Mouse (Mus musculus) gastrocnemius, adult 2 months (tissue): ENCODE data around the gene Rpia. TPM values are rescaled to one million over a fixed set of nuclear protein-coding genes. Genes with fewer than 3 reads are reported as not detected.

Source experiments
- DNase-seq: peaks from one replicate; pipeline ENCODE4 v3.0.0; 2022
- H3K27ac ChIP-seq: fragments of 200-600 bp; 2 replicates; pipeline ENCODE4 v1.8.1; 2022; ENCODE audit warnings: mild to moderate bottlenecking
- H3K4me3 ChIP-seq: fragments of 200-600 bp; 2 replicates; pipeline ENCODE4 v1.8.1; 2022; ENCODE audit warnings: mild to moderate bottlenecking, moderate library complexity
- CTCF ChIP-seq: fragments of 200-600 bp; IDR thresholded peaks from 2 replicates; pipeline ENCODE4 v1.8.1; 2022; ENCODE audit warnings: antibody characterized with exemption, mild to moderate bottlenecking, moderate library complexity
- intact Hi-C: fragments of 180-260 bp; cut with DNase I; formaldehyde crosslinking; loops from one replicate; pipeline ENCODE4 v1.15.1; 2025
- total RNA-seq, 2 experiments: library from RNA; stranded (reverse); gene quantifications; 2 replicates each; pipeline ENCODE4 v1.2.3; 2021

Gene Rpia
- total RNA-seq, 2 experiments from 2014 or later, result 17.3 to 18.1 TPM

DNA sequence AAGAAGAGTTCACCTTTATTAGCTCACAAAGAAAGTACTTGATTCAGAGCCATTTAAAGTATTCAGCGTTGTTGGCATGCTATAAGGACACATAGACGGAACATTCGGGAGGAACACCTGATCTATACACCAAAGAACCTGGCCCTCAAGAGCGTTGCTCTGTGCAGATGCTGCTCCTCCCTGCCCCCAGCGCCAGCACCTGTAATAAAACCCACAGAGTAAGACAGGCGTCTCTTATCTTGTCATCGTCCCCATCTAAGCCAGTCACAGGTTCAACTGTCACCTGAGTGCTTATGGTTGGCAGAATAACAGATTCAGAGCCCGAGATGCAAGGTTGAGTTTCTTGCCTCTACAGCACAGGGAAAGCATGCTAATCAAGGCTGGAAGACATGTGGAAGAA is 23.4 kb upstream of the Rpia start:
- Histone ChIP-seq H3K27ac (no peak overlapping the region), H3K4me3 (no peak overlapping the region)
- DNase-seq, result no peak
- TF ChIP-seq CTCF, result no peak
- intact Hi-C loops, result no loop called here

DNA sequence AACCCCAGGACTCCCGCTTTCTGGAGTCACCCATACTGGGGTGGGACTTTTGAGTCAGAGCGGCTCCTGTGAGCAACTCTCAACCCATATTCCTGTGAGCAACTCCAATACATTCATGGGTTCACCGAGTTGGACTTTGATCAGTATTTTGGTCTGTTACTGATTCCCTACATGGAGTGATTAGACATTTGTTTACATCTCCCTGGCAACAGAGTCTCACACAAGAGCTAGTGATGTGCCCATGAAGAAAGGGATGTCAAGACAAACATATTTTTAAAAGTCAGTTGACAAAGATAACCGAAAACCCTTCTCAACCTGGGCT is 22.6 kb upstream of the Rpia start:
- H3K4me3 ChIP-seq, result no peak overlapping the region
- no peak for DNase-seq
- H3K27ac ChIP-seq, result no peak overlapping the region
- no peak for TF ChIP-seq CTCF
- intact Hi-C loops, result loop anchor here (5.0 kb wide), 1 partner anchor 313 kb away; no protein-coding TSS in a partner anchor

DNA sequence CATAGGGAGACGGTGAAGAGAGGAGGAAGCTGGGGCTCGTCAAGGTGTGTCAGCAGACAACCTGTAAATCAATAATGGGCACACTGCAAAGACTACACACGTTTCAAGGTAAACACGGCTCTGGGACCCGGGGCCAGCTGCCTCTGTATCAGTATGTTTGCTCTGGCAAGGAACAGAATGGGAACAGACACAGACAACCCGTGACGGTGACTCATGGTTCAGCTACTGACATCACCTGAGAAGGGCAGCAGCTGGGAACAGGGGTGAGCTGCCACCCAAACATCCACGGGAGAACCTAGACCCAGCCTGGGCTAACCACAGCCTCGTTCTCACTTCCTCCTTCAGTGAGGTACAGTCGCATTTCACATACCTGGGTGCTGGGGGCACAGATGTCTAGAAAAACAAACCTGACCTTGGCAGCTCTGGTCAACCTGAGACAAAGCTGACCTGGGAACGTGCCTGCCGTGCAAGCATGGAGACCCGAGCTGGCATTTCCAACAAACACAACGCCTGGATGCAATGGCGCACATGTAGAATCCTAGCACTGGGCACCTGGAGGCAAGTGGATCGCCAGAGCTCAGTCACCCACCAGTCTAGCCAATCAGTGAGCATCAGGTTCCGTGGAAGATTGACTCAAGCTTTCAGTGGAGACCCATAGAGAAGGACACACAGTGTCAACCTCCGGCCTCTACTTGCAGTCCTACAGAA is 22.0 kb upstream of the Rpia start:
- no peak for DNase-seq
- intact Hi-C loops, result loop anchor here (5.0 kb wide), 1 partner anchor 313 kb away; no protein-coding TSS in a partner anchor
- no peak for TF ChIP-seq CTCF
- Histone ChIP-seq H3K27ac (no peak overlapping the region), H3K4me3 (no peak overlapping the region)

DNA sequence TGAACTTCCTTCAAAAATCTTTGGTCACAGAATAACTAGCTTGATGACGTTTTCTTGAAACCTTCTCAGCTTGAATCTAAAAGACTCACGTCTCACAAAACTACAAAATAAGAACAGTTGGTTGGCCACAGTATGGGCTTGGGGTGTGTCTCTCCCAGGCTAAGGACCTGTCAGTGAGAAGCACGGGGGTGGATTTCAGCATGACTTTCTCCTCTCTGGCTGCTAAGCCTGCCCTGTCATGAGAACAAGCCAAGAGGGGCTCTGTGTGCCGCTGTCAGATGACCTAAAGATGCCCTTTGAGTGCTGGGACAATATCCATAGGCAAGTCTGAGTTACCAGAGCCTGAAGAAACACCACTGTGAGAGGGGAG is 20.5 kb upstream of the Rpia start:
- Histone ChIP-seq H3K4me3 (no peak overlapping the region), H3K27ac (no peak overlapping the region)
- no peak for TF ChIP-seq CTCF
- no peak for DNase-seq
- intact Hi-C loops, result loop anchor here (1.0 to 5.0 kb wide), 2 partner anchors 68 to 315 kb away; no protein-coding TSS in a partner anchor

DNA sequence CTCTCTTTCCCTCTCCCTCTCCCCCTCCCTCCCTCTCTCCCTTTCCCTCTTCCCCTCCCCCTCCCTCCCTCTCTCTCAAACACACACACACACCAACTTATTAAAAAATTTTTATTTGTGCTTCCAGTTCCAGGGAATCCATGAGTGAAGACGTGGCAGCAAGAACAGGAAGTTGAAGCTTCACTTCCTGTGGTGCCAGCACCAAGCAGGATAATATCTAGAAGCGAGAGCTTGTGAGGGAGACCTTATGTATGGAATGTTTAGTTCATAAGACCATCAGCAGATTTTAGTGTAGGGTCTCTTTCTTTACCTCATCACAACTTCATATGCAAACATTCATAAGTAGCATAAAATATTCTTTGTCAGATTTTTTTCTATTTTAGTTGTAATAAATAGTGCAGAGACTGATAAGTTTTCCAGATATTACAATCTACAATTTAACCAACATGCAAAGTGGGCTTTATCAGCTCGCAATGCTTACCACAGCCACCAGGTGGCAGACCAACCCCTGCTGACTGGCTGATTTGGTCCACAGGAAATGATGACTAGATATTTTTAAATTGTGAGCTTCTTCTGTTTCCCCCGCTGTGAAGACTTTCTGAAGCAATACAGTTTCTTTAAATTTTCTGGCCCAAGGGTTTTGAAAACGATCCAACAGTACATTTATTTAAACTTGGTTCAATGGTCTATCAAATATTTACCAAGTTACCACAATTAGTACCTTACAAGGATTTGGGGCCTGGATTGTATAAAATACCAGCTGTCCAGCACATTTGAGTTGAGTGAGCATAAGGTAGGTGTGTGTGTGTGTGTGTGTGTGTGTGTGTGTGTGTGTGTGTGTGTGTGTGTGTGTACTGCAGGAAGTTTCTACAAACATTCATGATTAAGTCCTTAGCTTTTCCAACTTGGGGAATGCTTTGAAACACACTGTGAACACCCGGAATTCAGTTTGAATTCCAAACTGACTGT is 19.8 kb upstream of the Rpia start:
- peak; percentile 79 for DNase-seq
- H3K4me3 ChIP-seq, result no peak overlapping the region
- intact Hi-C loops, result loop anchor here (1.0 to 5.0 kb wide), 2 partner anchors 68 to 315 kb away; no protein-coding TSS in a partner anchor
- H3K27ac ChIP-seq, result no peak overlapping the region
- TF ChIP-seq CTCF, result peak; percentile 99

DNA sequence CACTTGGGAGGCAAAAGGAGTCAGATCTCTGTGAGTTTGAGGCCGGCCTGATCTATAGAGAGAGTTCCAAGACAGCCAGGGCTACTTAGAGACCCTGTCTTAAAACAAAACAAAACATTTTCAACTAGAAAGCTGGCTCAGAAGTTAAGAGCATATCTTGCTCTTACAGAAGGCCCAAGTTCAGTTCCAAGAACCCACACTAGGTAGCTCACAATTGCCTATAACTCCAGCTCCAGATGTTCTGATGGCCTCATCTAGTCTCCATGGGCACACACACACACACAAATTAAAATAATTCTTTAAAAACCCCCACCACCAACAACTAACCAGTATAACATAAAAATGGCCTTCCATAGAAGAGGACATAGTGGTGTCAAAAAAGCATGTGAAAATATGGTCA is 18.5 kb upstream of the Rpia start:
- no peak for DNase-seq
- Histone ChIP-seq H3K27ac (no peak overlapping the region), H3K4me3 (no peak overlapping the region)
- no peak for TF ChIP-seq CTCF
- intact Hi-C loops, result loop anchor here (5.0 kb wide), 1 partner anchor 317 kb away; no protein-coding TSS in a partner anchor

DNA sequence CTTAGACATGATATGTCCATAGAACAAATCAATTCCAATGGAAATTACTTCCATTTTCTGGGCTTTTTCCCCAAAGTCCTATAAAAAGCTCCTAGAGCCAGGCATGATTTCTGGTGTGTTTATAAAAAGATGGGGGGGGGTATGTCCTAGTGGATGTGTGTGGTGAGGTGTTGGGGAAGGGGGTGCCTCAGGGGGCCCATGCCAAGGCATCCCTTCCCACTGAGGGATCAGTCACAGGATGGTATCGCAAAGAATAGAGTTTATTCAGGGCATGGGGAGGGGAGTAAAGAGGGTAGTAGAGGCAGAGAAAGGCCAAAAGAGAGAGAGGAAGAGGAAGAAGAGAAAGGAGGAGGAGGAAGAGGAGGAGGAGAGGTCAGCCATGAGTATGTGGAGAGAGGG is 14.5 kb upstream of the Rpia start:
- intact Hi-C loops, result loop anchor here (5.0 kb wide), 2 partner anchors 36 to 116 kb away; partner anchors contain the start of gene Eif2ak3
- no peak overlapping the region for H3K4me3 ChIP-seq

DNA sequence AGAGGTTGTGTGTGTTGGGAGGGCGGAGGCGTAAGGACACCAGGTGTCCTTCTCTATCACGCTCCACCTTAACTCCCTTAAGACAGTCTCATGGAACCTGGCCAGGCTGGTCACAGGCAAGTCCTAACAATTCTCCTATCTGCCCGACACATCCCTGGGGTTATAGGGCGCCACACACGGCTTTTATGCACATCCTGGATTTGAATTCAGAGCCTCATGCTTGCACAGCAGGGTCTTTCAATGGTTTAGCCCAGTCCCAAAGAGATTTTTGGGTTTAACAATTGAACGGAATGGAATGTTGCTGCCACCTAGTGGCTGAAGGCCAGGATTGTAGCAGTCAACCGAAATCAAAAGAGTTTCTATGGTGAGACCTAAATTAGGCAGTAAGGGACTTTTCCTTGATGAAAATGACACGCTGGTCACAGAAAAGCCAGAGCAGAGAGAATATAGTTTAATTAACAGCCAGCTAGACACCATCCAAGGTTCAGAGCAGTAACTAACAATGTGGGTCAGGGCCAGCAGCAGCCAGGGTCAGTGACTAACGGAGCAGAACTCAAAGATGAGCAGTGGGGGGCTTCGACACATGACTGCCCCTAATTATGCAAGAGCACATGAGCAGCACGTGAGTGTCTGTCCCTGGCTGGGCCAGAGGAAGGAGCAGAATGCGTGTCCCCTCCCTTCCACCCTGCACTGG is 13.9 kb upstream of the Rpia start:
- DNase-seq, result peak; percentile 61
- Histone ChIP-seq H3K27ac (no peak overlapping the region), H3K4me3 (peak overlapping the region; percentile 64)
- TF ChIP-seq CTCF, result peak; percentile 92
- intact Hi-C loops, result loop anchor here (5.0 kb wide), 2 partner anchors 36 to 116 kb away; partner anchors contain the start of gene Eif2ak3

More for the DNA sequence above, 14.5 kb upstream of the Rpia start:
- DNase-seq, result no peak
- H3K27ac ChIP-seq, result no peak overlapping the region
- no peak for TF ChIP-seq CTCF

DNA sequence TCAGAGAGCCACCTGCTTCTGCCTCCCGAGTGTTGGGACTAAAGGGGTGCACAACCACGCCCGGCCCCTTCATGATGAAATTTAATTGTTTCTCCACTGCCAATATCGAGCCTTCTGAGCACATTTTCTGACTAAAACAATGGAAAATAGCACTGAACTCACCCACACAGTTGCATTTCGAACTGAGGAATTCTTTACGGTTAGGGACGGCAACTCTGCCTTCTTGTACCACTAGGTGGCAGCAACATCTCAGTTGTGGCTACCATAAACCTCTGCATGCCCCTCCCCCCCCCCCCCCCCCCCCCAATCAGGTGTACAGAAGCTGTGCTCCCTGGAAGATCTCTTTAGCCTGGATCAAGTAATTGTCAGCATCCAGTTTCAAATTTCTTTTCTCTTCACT is 13.2 kb upstream of the Rpia start:
- Histone ChIP-seq H3K27ac (peak overlapping the region; percentile 44; the same call in 1 of the 2 replicates), H3K4me3 (peak overlapping the region; percentile 65)
- intact Hi-C loops, result loop anchor here (5.0 kb wide), 2 partner anchors 37 to 117 kb away; partner anchors contain the start of gene Eif2ak3
- DNase-seq, result peak; percentile 61
- TF ChIP-seq CTCF, result peak; percentile 73

DNA sequence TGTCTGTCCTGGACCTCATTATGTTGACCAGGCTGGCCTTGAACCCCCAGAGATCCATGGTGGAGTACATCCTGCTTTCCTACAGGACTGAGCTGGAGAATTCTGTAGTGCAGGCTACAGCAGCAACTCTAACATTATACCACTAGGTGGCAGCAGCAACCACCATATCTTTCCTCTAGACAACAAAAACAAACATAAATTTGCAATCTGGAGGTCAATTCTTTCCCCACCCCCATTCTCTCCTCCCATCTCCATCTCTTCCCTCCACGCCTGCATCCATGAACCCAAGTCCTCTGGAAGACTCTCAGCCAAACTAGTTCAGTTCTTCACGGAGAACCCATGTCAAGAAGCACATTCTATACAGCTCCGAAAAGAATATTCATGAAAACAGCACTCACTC is 12.6 kb upstream of the Rpia start:
- intact Hi-C loops, result loop anchor here (5.0 kb wide), 2 partner anchors 38 to 118 kb away; partner anchors contain the start of gene Eif2ak3
- Histone ChIP-seq H3K27ac (peak overlapping the region; percentile 44; the same call in 1 of the 2 replicates), H3K4me3 (peak overlapping the region; percentile 65)
- peak; percentile 76 for TF ChIP-seq CTCF
- DNase-seq, result no peak

DNA sequence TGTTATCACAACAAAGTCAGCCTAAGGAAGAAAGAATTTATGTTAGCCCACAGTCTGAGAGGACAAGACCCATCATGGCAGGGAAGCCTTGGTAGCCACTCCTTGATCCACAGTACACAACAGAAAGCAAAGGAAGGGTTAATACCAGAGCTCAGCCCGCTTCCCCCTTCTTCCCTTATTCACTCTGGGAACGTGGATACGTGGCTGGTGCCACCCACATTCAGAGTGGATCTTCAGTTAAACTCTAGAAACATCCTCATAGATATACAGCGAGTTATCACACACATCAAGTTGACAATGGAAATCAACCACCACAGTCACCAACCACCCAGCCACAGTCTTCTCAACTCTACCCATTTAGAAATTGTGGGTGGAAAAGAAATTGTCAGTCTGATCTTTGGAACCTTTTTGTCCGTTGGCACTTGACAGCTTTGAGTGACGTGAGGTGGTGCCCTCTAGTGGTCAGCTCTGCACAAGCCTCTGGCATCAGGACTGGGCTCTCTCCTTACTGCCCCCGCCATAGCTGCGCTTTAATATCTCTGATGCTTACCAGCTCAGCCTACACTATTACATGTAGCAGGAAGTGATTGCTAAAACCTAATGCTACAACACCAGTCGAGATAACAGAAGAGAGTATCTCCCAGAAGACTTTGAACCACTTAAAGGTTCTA is 5.7 kb upstream of the Rpia start:
- no peak overlapping the region for H3K4me3 ChIP-seq
- peak; percentile 81 for DNase-seq
- intact Hi-C loops, result no loop called here
- no peak overlapping the region for H3K27ac ChIP-seq
- TF ChIP-seq CTCF, result peak; percentile 94

DNA sequence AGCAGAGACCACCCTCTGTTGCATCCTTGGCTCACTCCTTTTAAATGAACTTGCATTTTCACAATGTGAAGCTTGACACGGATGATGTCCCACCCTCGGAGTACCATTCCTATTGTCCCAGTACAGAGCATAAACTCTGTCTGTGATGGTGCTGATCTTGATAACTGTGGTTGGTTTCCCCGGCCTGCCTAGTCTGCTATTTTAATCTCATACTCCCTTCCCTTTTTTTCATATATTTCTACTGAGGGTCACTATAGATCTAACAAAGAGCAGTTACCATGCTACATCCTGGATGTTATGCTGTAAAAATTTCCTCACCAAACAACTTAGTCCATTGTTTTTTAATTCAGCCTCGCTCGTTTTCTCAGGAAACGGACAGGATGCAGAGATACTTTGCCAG is 4.9 kb upstream of the Rpia start:
- no peak for TF ChIP-seq CTCF
- Histone ChIP-seq H3K4me3 (no peak overlapping the region), H3K27ac (no peak overlapping the region)
- DNase-seq, result no peak
- intact Hi-C loops, result no loop called here
